Mouse (Mus musculus): ENCODE measurements around the gene Tmem205. TPM values are rescaled to one million over a fixed set of nuclear protein-coding genes. Genes with fewer than 3 reads are reported as not detected.

The Tmem205 gene
- polyA plus RNA-seq (2014; fragmentation: Nextera tagmentation; extraction: Ambion mirVana): 28.5 and 33.8 TPM in 2 replicates

GRCm38 (mm10) chr9:21927208-21927753 lies at the start of gene Tmem205, which contains the start of gene Ccdc159:
Gene Tmem205 (minus strand): TSS chr9:21927556.
Gene Ccdc159 (plus strand): TSS chr9:21927471.
- Histone ChIP-seq H3K9ac (replicated peaks; ENCODE audit: low read length) (peak within 1 kb of the TSS; percentile 76), H3K36me3 (replicated peaks; ENCODE audit: control insufficient read depth, insufficient read depth, low read depth, low read length) (no peaks in the 10 kb centered on the region), H3K27ac (replicated peaks; ENCODE audit: low read depth, low read length) (no peak within 1 kb of the TSS), H3K4me1 (ENCODE audit: control insufficient read depth, insufficient read depth, low read length) (no peaks in the 10 kb centered on the region; the same call in 1 of the 2 replicates), H3K9me3 (replicated peaks; ENCODE audit: control insufficient read depth, low read length) (no peaks in the 10 kb centered on the region), H3K4me2 (ENCODE audit: low read depth, low read length) (peak within 1 kb of the TSS; percentile 63), H3K27me3 (ENCODE audit: control insufficient read depth, insufficient read depth, low read length) (no peaks in the 10 kb centered on the region), H3K4me3 (ENCODE audit: low read depth, low read length) (peak within 1 kb of the TSS; percentile 53)
- peak; percentile 95 for ATAC-seq (replicated peaks; ENCODE audit: insufficient number of reproducible peaks, low FRiP score, low TSS enrichment, low read depth)
- peak; percentile 97 for DNase-seq (ENCODE audit: low spot score)
- WGBS: under 1% methylated on average over 28 of the region's 28 CpGs

DNA sequence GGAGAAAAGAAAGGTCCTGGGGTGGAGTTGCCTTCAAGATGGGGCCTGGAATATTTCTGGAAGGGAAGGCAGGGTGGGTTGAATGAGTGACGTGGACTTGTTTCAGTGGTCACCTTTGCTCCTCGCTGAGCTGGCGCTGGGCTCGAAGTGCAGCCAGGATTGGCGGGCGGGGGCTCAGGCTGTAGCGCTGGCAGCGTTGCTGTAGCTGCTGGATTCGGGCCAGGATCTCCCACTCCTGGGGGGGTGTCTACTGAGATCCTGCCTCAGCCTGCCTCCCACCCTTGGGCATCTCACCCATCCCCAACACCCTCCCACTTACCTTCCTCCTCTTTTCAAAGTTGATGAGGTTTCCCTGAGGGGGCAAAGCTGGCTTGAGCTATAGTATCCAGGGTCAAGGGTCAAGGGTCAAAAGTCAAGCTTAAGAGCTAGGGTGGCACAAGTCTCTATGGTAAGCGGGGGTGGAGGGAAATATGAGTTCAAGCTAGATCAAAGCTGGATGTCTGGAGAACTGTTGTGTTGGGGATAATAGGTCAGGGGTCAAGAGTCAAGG lies 49.3 kb upstream of the Tmem205 start:
- no peaks in the 10 kb centered on the region for H3K4me1 ChIP-seq (ENCODE audit: control insufficient read depth, insufficient read depth, low read length)
- H3K27ac ChIP-seq (replicated peaks; ENCODE audit: low read depth, low read length): no peak overlapping the region
- no peak overlapping the region for H3K9ac ChIP-seq (replicated peaks; ENCODE audit: low read length)
- no peaks in the 10 kb centered on the region; the same call in 1 of the 2 replicates for H3K27me3 ChIP-seq (ENCODE audit: control insufficient read depth, insufficient read depth, low read length)
- no peak overlapping the region for H3K4me2 ChIP-seq (ENCODE audit: low read depth, low read length)
- DNase-seq (ENCODE audit: low spot score) (no peak), ATAC-seq (replicated peaks; ENCODE audit: insufficient number of reproducible peaks, low FRiP score, low TSS enrichment, low read depth) (no peak)
- no peaks in the 10 kb centered on the region for H3K36me3 ChIP-seq (replicated peaks; ENCODE audit: control insufficient read depth, insufficient read depth, low read depth, low read length)
- H3K9me3 ChIP-seq (replicated peaks; ENCODE audit: control insufficient read depth, low read length): no peaks in the 10 kb centered on the region
- 75% methylated on average over 5 of the region's 10 CpGs for WGBS
- no peak overlapping the region for H3K4me3 ChIP-seq (ENCODE audit: low read depth, low read length)

DNA sequence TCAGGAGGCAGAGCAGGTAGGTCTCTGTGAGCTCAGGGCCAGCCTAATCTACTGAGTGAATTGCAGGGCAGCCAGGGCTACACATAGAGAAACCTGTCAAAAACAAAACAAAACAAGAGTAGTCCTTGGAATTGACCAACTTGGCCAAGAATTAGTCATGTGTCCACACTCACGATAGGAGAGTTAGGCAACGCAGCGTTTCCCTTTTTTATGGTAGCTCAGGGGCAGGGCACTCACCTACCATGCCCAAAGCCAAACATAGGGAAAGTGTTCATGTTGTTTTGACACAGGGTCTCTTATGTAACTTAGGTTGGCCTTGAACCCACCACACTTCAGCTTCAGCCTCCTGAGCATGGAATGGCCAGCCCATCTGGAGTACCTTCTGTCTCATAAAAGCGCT lies 41.9 kb upstream of the Tmem205 start:
- no peak overlapping the region for H3K4me3 ChIP-seq (ENCODE audit: low read depth, low read length)

GRCm38 (mm10) chr9:21968883-21969282 lies 41.5 kb upstream of the Tmem205 start:
- ATAC-seq (replicated peaks; ENCODE audit: insufficient number of reproducible peaks, low FRiP score, low TSS enrichment, low read depth) (no peak), DNase-seq (ENCODE audit: low spot score) (no peak)
- 64% methylated on average over 6 of the region's 6 CpGs for WGBS

More for the DNA sequence above, 41.9 kb upstream of the Tmem205 start:
- Histone ChIP-seq H3K4me1 (ENCODE audit: control insufficient read depth, insufficient read depth, low read length) (no peaks in the 10 kb centered on the region), H3K4me2 (ENCODE audit: low read depth, low read length) (no peak overlapping the region), H3K27me3 (ENCODE audit: control insufficient read depth, insufficient read depth, low read length) (no peaks in the 10 kb centered on the region), H3K36me3 (replicated peaks; ENCODE audit: control insufficient read depth, insufficient read depth, low read depth, low read length) (no peaks in the 10 kb centered on the region), H3K9me3 (replicated peaks; ENCODE audit: control insufficient read depth, low read length) (no peaks in the 10 kb centered on the region), H3K9ac (replicated peaks; ENCODE audit: low read length) (no peak overlapping the region), H3K27ac (replicated peaks; ENCODE audit: low read depth, low read length) (no peak overlapping the region)
- no peak for ATAC-seq (replicated peaks; ENCODE audit: insufficient number of reproducible peaks, low FRiP score, low TSS enrichment, low read depth)
- no peak for DNase-seq (ENCODE audit: low spot score)
- WGBS: 96% methylated on average over 4 of the region's 4 CpGs

DNA sequence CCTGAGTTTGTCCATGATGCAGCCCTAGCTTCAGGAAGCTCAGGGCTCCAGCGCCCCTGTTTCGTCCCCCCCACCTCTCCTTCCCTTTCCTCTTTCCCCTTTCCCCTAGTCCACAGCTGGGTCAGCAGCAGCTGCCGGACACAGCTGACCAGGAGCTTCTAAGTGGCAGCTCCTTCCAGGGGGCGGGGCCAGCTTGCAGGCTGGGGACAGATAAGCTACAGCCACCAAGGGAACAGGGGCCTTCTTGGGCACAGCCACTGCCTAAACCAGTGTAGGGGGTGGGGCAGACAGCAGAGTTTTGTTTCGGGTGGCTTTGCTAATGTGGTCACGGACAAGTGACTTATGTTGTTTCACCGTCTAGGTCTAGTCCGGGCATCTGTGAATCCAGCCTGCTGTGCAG lies 36.1 kb upstream of the Tmem205 start, which contains the start of gene Epor:
Gene Epor (minus strand): TSS at position 90 of the 400 bp plus-strand sequence.
- DNase-seq (ENCODE audit: low spot score) (peak; percentile 28), ATAC-seq (replicated peaks; ENCODE audit: insufficient number of reproducible peaks, low FRiP score, low TSS enrichment, low read depth) (peak; percentile 24; the same call in 1 of the 2 replicates)
- Histone ChIP-seq H3K27ac (replicated peaks; ENCODE audit: low read depth, low read length) (no peak within 1 kb of the TSS), H3K9me3 (replicated peaks; ENCODE audit: control insufficient read depth, low read length) (no peaks in the 10 kb centered on the region), H3K36me3 (replicated peaks; ENCODE audit: control insufficient read depth, insufficient read depth, low read depth, low read length) (no peaks in the 10 kb centered on the region), H3K4me3 (ENCODE audit: low read depth, low read length) (peak within 1 kb of the TSS; percentile 32), H3K4me2 (ENCODE audit: low read depth, low read length) (peak within 1 kb of the TSS; percentile 53), H3K27me3 (ENCODE audit: control insufficient read depth, insufficient read depth, low read length) (peaks cover 33% of the 10 kb centered on the region), H3K4me1 (ENCODE audit: control insufficient read depth, insufficient read depth, low read length) (0 out of 2 replicates have a peak, but pooled peaks cover 2% of the 10 kb centered on the region), H3K9ac (replicated peaks; ENCODE audit: low read length) (peak within 1 kb of the TSS; percentile 26)
- 17% methylated on average over 8 of the region's 8 CpGs for WGBS

More at GRCm38 (mm10) chr9:21968883-21969282, 41.5 kb upstream of the Tmem205 start:
- Histone ChIP-seq H3K9me3 (replicated peaks; ENCODE audit: control insufficient read depth, low read length) (no peaks in the 10 kb centered on the region), H3K36me3 (replicated peaks; ENCODE audit: control insufficient read depth, insufficient read depth, low read depth, low read length) (no peaks in the 10 kb centered on the region), H3K9ac (replicated peaks; ENCODE audit: low read length) (no peak overlapping the region), H3K4me2 (ENCODE audit: low read depth, low read length) (no peak overlapping the region), H3K27ac (replicated peaks; ENCODE audit: low read depth, low read length) (no peak overlapping the region), H3K4me1 (ENCODE audit: control insufficient read depth, insufficient read depth, low read length) (no peaks in the 10 kb centered on the region), H3K4me3 (ENCODE audit: low read depth, low read length) (no peak overlapping the region), H3K27me3 (ENCODE audit: control insufficient read depth, insufficient read depth, low read length) (no peaks in the 10 kb centered on the region)

DNA sequence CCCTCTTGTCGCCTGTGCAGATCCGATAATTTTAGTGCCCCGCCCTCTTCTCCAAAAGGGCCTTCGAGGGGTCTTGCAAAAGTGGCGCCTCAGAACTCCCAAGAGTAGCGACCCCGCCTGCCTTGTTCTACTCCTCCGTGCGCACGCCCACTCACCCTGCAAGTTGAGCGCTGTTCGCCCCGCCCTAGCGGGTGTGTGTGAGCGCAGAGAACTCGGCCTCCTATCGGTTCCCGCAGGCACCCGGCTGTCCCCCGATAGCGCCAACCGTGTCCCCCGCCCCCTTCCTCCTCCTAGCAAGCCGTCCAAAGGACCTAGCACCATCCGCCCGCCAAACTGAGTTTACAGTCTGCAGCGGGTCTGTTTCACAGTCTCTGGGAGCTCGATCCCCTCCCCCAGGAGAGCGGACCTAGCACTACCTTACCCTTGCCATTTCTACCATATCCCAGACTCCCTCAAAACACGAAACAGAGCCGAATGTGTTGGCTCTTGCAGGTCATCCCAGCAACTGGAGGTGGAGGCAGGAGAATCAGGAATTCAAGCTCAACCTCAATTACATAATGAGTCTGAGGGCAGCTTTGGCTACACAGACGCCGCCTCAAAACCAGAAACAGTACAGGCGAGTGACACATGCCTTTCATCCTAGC lies 35.2 kb upstream of the Tmem205 start:
- 1% methylated on average over 34 of the region's 34 CpGs for WGBS
- no peak overlapping the region for H3K27ac ChIP-seq (replicated peaks; ENCODE audit: low read depth, low read length)
- peak overlapping the region; percentile 26 for H3K9ac ChIP-seq (replicated peaks; ENCODE audit: low read length)

GRCm38 (mm10) chr9:21962010-21962409 lies 34.7 kb upstream of the Tmem205 start:
- Histone ChIP-seq H3K4me2 (ENCODE audit: low read depth, low read length) (peak overlapping the region; percentile 53), H3K9ac (replicated peaks; ENCODE audit: low read length) (peak overlapping the region; percentile 26), H3K27me3 (ENCODE audit: control insufficient read depth, insufficient read depth, low read length) (peaks cover 33% of the 10 kb centered on the region), H3K9me3 (replicated peaks; ENCODE audit: control insufficient read depth, low read length) (no peaks in the 10 kb centered on the region), H3K27ac (replicated peaks; ENCODE audit: low read depth, low read length) (no peak overlapping the region), H3K4me3 (ENCODE audit: low read depth, low read length) (peak overlapping the region; percentile 32), H3K4me1 (ENCODE audit: control insufficient read depth, insufficient read depth, low read length) (0 out of 2 replicates have a peak, but pooled peaks cover 2% of the 10 kb centered on the region), H3K36me3 (replicated peaks; ENCODE audit: control insufficient read depth, insufficient read depth, low read depth, low read length) (no peaks in the 10 kb centered on the region)
- peak; percentile 49; the same call in 1 of the 2 replicates for ATAC-seq (replicated peaks; ENCODE audit: insufficient number of reproducible peaks, low FRiP score, low TSS enrichment, low read depth)
- WGBS: 0% methylated on average over 15 of the region's 15 CpGs
- peak; percentile 15 for DNase-seq (ENCODE audit: low spot score)

More for the DNA sequence above, 35.2 kb upstream of the Tmem205 start:
- DNase-seq (ENCODE audit: low spot score) (peak; percentile 82), ATAC-seq (replicated peaks; ENCODE audit: insufficient number of reproducible peaks, low FRiP score, low TSS enrichment, low read depth) (peak; percentile 78)
- Histone ChIP-seq H3K4me1 (ENCODE audit: control insufficient read depth, insufficient read depth, low read length) (0 out of 2 replicates have a peak, but pooled peaks cover 2% of the 10 kb centered on the region), H3K4me2 (ENCODE audit: low read depth, low read length) (peak overlapping the region; percentile 53), H3K9me3 (replicated peaks; ENCODE audit: control insufficient read depth, low read length) (no peaks in the 10 kb centered on the region), H3K27me3 (ENCODE audit: control insufficient read depth, insufficient read depth, low read length) (peaks cover 33% of the 10 kb centered on the region), H3K4me3 (ENCODE audit: low read depth, low read length) (peak overlapping the region; percentile 32), H3K36me3 (replicated peaks; ENCODE audit: control insufficient read depth, insufficient read depth, low read depth, low read length) (no peaks in the 10 kb centered on the region)
